Mouse (Mus musculus) ES-Bruce4 (cell line): Measurements from ENCODE around the gene Uts2r.

Experiments
- CTCF ChIP-seq: IDR thresholded peaks from one replicate; pipeline ENCODE4 v1.8.1; 2011; ENCODE audit warnings: low read depth, low read length
- POLR2A ChIP-seq: IDR thresholded peaks from one replicate; pipeline ENCODE4 v1.8.1; 2011; ENCODE audit warnings: low read length; ENCODE audit not compliant: insufficient read depth

DNA sequence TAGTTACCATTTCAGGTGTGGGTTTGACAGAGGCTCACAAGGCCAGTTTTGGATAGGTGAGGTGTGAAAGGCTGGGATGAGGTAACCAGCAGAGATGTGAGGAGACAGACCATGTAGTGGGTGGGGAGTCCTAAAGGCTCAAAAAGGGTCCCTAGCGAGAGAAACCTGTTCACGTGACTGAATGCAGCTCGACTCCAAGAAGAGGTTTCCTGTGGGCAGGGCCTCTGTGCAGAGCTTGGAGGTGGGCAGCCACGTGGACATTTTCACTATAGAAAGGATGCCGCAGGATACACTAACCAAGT, 43.7 kb downstream of the Uts2r start:
- TF ChIP-seq POLR2A: no peak
- TF ChIP-seq CTCF: no peak
